In genomic region chr3:92907571-92907970, GRCm38 (mm10) we compare ENCODE assay signal across 9 mouse cellular contexts. TPM values are rescaled to one million over a fixed set of nuclear protein-coding genes. Genes with fewer than 3 reads are reported as not detected.
DNase-seq lines count a peak whose midpoint lies in the region; ATAC-seq and TF ChIP-seq lines count a peak whose summit lies in the region.
"Had no signal": no experiment of that assay in that cellular context is flagged by ENCODE, and none has a peak within 500 bp of the region (broad histone marks: within the 10 kb centered on the region; RNA-seq: fewer than 3 reads in every experiment).

No protein-coding gene starts in this region.

- 34% methylated on average over 4 of the region's 4 CpGs for WGBS in neural tube, embryonic 11.5 days
- WGBS in embryonic facial prominence, embryonic 14.5 days: 22% methylated on average over 4 of the region's 4 CpGs
- WGBS in neural tube, embryonic 12.5 days: 30% methylated on average over 4 of the region's 4 CpGs

- no peak overlapping the region for H3K27ac ChIP-seq in gastrocnemius, adult 2 months
- no peak overlapping the region for H3K27ac ChIP-seq in neural tube, embryonic 11.5 days (ENCODE audit: low read depth, low read length)
- H3K27ac ChIP-seq in embryonic facial prominence, embryonic 14.5 days (replicated peaks; ENCODE audit: low read depth, low read length): no peak overlapping the region
- no peak overlapping the region for H3K27ac ChIP-seq in neural tube, embryonic 12.5 days

- DNase-seq in gastrocnemius, adult 2 months: no peak
- no peak for DNase-seq in gastrocnemius, postnatal 4 days (ENCODE audit: low spot score in 2 of 2)
- peak; percentile 29 for DNase-seq in neural tube, embryonic 11.5 days (ENCODE audit: low spot score)
- no peak for DNase-seq in neural tube, embryonic 10.5 days (ENCODE audit: extremely low spot score, low spot score)
- peak; percentile 57 for DNase-seq in embryonic facial prominence, embryonic 14.5 days (ENCODE audit: low spot score)
- DNase-seq in gastrocnemius, postnatal 10 days: no peak
- no peak for DNase-seq in spleen, postnatal 14 days (ENCODE audit: low spot score in 2 of 2)

- H3K4me1 ChIP-seq in neural tube, embryonic 11.5 days (ENCODE audit: control insufficient read depth, insufficient read depth, low read length): no peaks in the 10 kb centered on the region
- no peaks in the 10 kb centered on the region for H3K4me1 ChIP-seq in embryonic facial prominence, embryonic 14.5 days (ENCODE audit: control insufficient read depth, insufficient read depth, low read length)
- H3K4me1 ChIP-seq in neural tube, embryonic 12.5 days: no peaks in the 10 kb centered on the region

- H3K27me3 ChIP-seq in neural tube, embryonic 11.5 days (ENCODE audit: control insufficient read depth, insufficient read depth, low read length): no peaks in the 10 kb centered on the region
- H3K27me3 ChIP-seq in embryonic facial prominence, embryonic 14.5 days (replicated peaks; ENCODE audit: control insufficient read depth, insufficient read depth, low read length): no peaks in the 10 kb centered on the region
- H3K27me3 ChIP-seq in neural tube, embryonic 12.5 days (replicated peaks): no peaks in the 10 kb centered on the region

- TF ChIP-seq CTCF in gastrocnemius, adult 2 months (IDR thresholded peaks at IDR 0.05): peak; percentile 54

- H3K4me3 ChIP-seq in gastrocnemius, adult 2 months: no peak overlapping the region
- no peak overlapping the region for H3K4me3 ChIP-seq in neural tube, embryonic 11.5 days (ENCODE audit: low read depth, low read length)
- no peak overlapping the region for H3K4me3 ChIP-seq in embryonic facial prominence, embryonic 14.5 days (ENCODE audit: low read depth, low read length)
- H3K4me3 ChIP-seq in neural tube, embryonic 12.5 days: no peak overlapping the region

- no peaks in the 10 kb centered on the region for H3K9me3 ChIP-seq in neural tube, embryonic 11.5 days (ENCODE audit: control insufficient read depth, low read length)
- no peaks in the 10 kb centered on the region for H3K9me3 ChIP-seq in embryonic facial prominence, embryonic 14.5 days (ENCODE audit: control insufficient read depth, low read length)
- no peaks in the 10 kb centered on the region for H3K9me3 ChIP-seq in neural tube, embryonic 12.5 days

- ATAC-seq in neural tube, embryonic 11.5 days (ENCODE audit: insufficient read depth, low FRiP score, low TSS enrichment): no peak
- ATAC-seq in embryonic facial prominence, embryonic 14.5 days (ENCODE audit: low read depth): no peak
- ATAC-seq in neural tube, embryonic 12.5 days (ENCODE audit: low FRiP score, low read depth): peak; percentile 68; the same call in 1 of the 2 replicates

- H3K36me3 ChIP-seq in neural tube, embryonic 11.5 days (ENCODE audit: control insufficient read depth, insufficient read depth, low read length): no peaks in the 10 kb centered on the region
- H3K36me3 ChIP-seq in embryonic facial prominence, embryonic 14.5 days (ENCODE audit: control insufficient read depth, insufficient read depth, low read length): no peaks in the 10 kb centered on the region
- no peaks in the 10 kb centered on the region for H3K36me3 ChIP-seq in neural tube, embryonic 12.5 days

- H3K9ac ChIP-seq in neural tube, embryonic 11.5 days (ENCODE audit: low read length): no peak overlapping the region
- H3K9ac ChIP-seq in embryonic facial prominence, embryonic 14.5 days (ENCODE audit: low read depth, low read length): no peak overlapping the region
- no peak overlapping the region for H3K9ac ChIP-seq in neural tube, embryonic 12.5 days

- H3K4me2 ChIP-seq in neural tube, embryonic 11.5 days (ENCODE audit: low read depth): no peak overlapping the region
- no peak overlapping the region for H3K4me2 ChIP-seq in embryonic facial prominence, embryonic 14.5 days (ENCODE audit: low read depth, low read length)
- H3K4me2 ChIP-seq in neural tube, embryonic 12.5 days (replicated peaks): no peak overlapping the region

- intact Hi-C loops in gastrocnemius, adult 2 months (cut with DNase I): no loop called here

RNA-seq across cellular contexts. Expression of gene Lce3a, which starts 18.5 kb away (rescaled TPM):
- not detected for total RNA-seq in gastrocnemius, adult 2 months (2021)
- not detected for total RNA-seq in gastrocnemius, postnatal 4 days (2021)
- polyA plus RNA-seq in neural tube, embryonic 11.5 days (2014; fragmentation: Nextera tagmentation; extraction: Ambion mirVana): not detected in 2 replicates
- polyA plus RNA-seq in embryonic facial prominence, embryonic 14.5 days (2014; fragmentation: Nextera tagmentation; extraction: Ambion mirVana): 3.3 and 6.1 TPM in 2 replicates
- not detected in 2 replicates for polyA plus RNA-seq in neural tube, embryonic 12.5 days (2016; fragmentation: Nextera tagmentation; extraction: Ambion mirVana)
- total RNA-seq in gastrocnemius, postnatal 10 days (2021): not detected
- polyA plus RNA-seq: heart, embryonic 16.5 days had no signal

RNA-seq across cellular contexts. Expression of gene Lce3b, which starts 25.2 kb away (rescaled TPM):
- total RNA-seq in gastrocnemius, adult 2 months (2021): not detected
- total RNA-seq in gastrocnemius, postnatal 4 days (2021): not detected
- polyA plus RNA-seq in neural tube, embryonic 11.5 days (2014; fragmentation: Nextera tagmentation; extraction: Ambion mirVana): not detected in 2 replicates
- 0.43 and 1.1 TPM in 2 replicates for polyA plus RNA-seq in embryonic facial prominence, embryonic 14.5 days (2014; fragmentation: Nextera tagmentation; extraction: Ambion mirVana)
- polyA plus RNA-seq in neural tube, embryonic 12.5 days (2016; fragmentation: Nextera tagmentation; extraction: Ambion mirVana): not detected in 2 replicates
- total RNA-seq in gastrocnemius, postnatal 10 days (2021): not detected
- polyA plus RNA-seq: heart, embryonic 16.5 days had no signal

RNA-seq across cellular contexts. Expression of gene Lce3c, which starts 36.7 kb away (rescaled TPM):
- not detected for total RNA-seq in gastrocnemius, adult 2 months (2021)
- not detected for total RNA-seq in gastrocnemius, postnatal 4 days (2021)
- not detected in 2 replicates for polyA plus RNA-seq in neural tube, embryonic 11.5 days (2014; fragmentation: Nextera tagmentation; extraction: Ambion mirVana)
- polyA plus RNA-seq in embryonic facial prominence, embryonic 14.5 days (2014; fragmentation: Nextera tagmentation; extraction: Ambion mirVana): 0.80 and 3.1 TPM in 2 replicates
- not detected in 2 replicates for polyA plus RNA-seq in neural tube, embryonic 12.5 days (2016; fragmentation: Nextera tagmentation; extraction: Ambion mirVana)
- total RNA-seq in gastrocnemius, postnatal 10 days (2021): not detected
- polyA plus RNA-seq: heart, embryonic 16.5 days had no signal

RNA-seq across cellular contexts. Expression of gene 2310050C09Rik, which starts 37.6 kb away (rescaled TPM):
- not detected for total RNA-seq in gastrocnemius, adult 2 months (2021)
- total RNA-seq in gastrocnemius, postnatal 4 days (2021): not detected
- polyA plus RNA-seq in neural tube, embryonic 11.5 days (2014; fragmentation: Nextera tagmentation; extraction: Ambion mirVana): not detected in 2 replicates
- polyA plus RNA-seq in embryonic facial prominence, embryonic 14.5 days (2014; fragmentation: Nextera tagmentation; extraction: Ambion mirVana): not detected in 2 replicates
- polyA plus RNA-seq in neural tube, embryonic 12.5 days (2016; fragmentation: Nextera tagmentation; extraction: Ambion mirVana): not detected in 2 replicates
- not detected for total RNA-seq in gastrocnemius, postnatal 10 days (2021)
- polyA plus RNA-seq: heart, embryonic 16.5 days had no signal

RNA-seq across cellular contexts. Expression of gene Lce3d, which starts 49.6 kb away (rescaled TPM):
- total RNA-seq in gastrocnemius, adult 2 months (2021): not detected
- total RNA-seq in gastrocnemius, postnatal 4 days (2021): not detected
- not detected in 2 replicates for polyA plus RNA-seq in neural tube, embryonic 11.5 days (2014; fragmentation: Nextera tagmentation; extraction: Ambion mirVana)
- polyA plus RNA-seq in embryonic facial prominence, embryonic 14.5 days (2014; fragmentation: Nextera tagmentation; extraction: Ambion mirVana): not detected in 2 replicates
- not detected in 2 replicates for polyA plus RNA-seq in neural tube, embryonic 12.5 days (2016; fragmentation: Nextera tagmentation; extraction: Ambion mirVana)
- not detected for total RNA-seq in gastrocnemius, postnatal 10 days (2021)
- polyA plus RNA-seq: heart, embryonic 16.5 days had no signal

Comparison
In these comparisons a context has a peak if more than half of its experiments do, and no peak if none do; other contexts are left out.
1. DNase-seq: peak in neural tube, embryonic 11.5 days (single experiment) and embryonic facial prominence, embryonic 14.5 days (single experiment); none in gastrocnemius, adult 2 months (single experiment), gastrocnemius, postnatal 4 days (0 of 2), neural tube, embryonic 10.5 days (single experiment), gastrocnemius, postnatal 10 days (single experiment) and spleen, postnatal 14 days (0 of 2).